Mouse (Mus musculus) kidney, embryonic 16.5 days (tissue): Measurements from ENCODE around the gene Hmga1. TPM values are rescaled to one million over a fixed set of nuclear protein-coding genes. Genes with fewer than 3 reads are reported as not detected.
A peak's percentile ranks its signal among the peaks of the same experiment; 100 is the strongest.

Experiments used
- ATAC-seq: fragments of 200-750 bp; cut with Nextera tagmentation; 2 replicates; pipeline ENCODE4 v1.8.0; 2017; ENCODE audit warnings: moderate TSS enrichment; ENCODE audit not compliant: low FRiP score, low TSS enrichment
- H3K27ac ChIP-seq: fragments of 300-500 bp; sonication (generic); 2 replicates; pipeline ENCODE4 v1.5.1; 2014; ENCODE audit warnings: low read length
- H3K27me3 ChIP-seq: fragments of 300-500 bp; sonication (generic); 2 replicates; pipeline ENCODE4 v1.6.1; 2014; ENCODE audit warnings: low read length, control low read depth, mixed read lengths; ENCODE audit not compliant: insufficient read depth
- H3K36me3 ChIP-seq: fragments of 300-500 bp; sonication (generic); 2 replicates; pipeline ENCODE4 v1.6.1; 2014; ENCODE audit warnings: low read length, control low read depth, mixed read lengths; ENCODE audit not compliant: insufficient read depth
- H3K4me1 ChIP-seq: fragments of 300-500 bp; sonication (generic); 2 replicates; pipeline ENCODE4 v1.6.1; 2014; ENCODE audit warnings: low read length, control low read depth, mixed read lengths; ENCODE audit not compliant: insufficient read depth
- H3K4me2 ChIP-seq: fragments of 300-500 bp; sonication (generic); replicated peaks from 2 replicates; pipeline ENCODE4 v1.6.1; 2014; ENCODE audit warnings: low read depth, low read length
- H3K4me3 ChIP-seq: fragments of 300-500 bp; sonication (generic); 2 replicates; pipeline ENCODE4 v1.5.1; 2014; ENCODE audit warnings: mild to moderate bottlenecking, low read length
- H3K9ac ChIP-seq: fragments of 300-500 bp; sonication (generic); replicated peaks from 2 replicates; pipeline ENCODE4 v1.6.1; 2014; ENCODE audit warnings: low read length
- H3K9me3 ChIP-seq: fragments of 300-500 bp; sonication (generic); 2 replicates; pipeline ENCODE4 v1.6.1; 2016; ENCODE audit warnings: low read length, control low read depth
- WGBS: fragments of 180-500 bp; shearing (Covaris S2); extraction: QIAGEN DNeasy Blood & Tissue Kit; methylation state at CpG from one replicate; pipeline ENCODE4 v1.1.7; 2014; 5-methylcytosine and 5-hydroxymethylcytosine counted together
- polyA plus RNA-seq: library from polyadenylated mRNA; unstranded; fragments of >200 nt; fragmentation: Nextera tagmentation; extraction: Ambion mirVana; gene quantifications from 2 replicates; pipeline ENCODE4 v1.2.1, GENCODE M21; 2015

Hmga1 gene
- 257 and 279 TPM in 2 replicates for polyA plus RNA-seq

DNA sequence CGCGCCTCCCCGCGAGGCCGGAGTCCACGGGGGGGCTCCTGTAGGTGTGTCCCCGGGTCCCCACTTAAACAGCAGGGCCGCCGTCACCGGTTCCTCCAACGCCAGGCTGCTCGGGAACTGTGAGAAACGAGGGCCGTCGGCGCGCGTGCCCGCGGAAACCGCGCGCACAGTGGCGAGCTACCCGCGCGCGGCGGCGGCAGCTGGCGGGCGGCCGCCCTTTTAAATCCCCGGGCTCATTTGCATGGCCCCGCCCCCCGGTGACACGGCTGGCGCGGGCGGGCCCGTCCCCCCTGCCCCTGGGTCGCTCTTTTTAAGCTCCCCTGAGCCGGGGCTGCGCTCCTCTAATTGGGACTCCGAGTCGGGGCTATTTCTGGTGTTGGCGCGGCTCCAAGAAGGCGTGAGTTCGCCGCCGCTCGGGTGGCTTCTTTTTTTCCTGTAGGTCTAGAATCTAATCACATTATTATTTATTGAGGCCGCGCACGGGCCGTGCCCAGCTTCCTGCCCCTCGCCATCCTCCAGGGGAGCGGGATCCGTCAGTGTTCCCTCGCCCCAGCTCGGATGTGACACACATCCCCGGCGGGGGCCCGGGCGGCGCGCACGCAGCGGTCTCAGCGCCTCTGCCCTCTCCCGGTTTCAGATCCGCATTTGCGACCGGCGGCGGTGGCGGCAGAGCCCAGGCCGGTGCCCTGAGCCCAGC is at the start of gene Hmga1:
TSS of gene Hmga1 (plus strand) at position 183 of the 697 bp plus-strand sequence.
- Histone ChIP-seq H3K4me2 (peak within 1 kb of the TSS; percentile 92), H3K36me3 (peaks cover 4% of the 10 kb centered on the region; the same call in 1 of the 2 replicates), H3K4me1 (peaks cover 47% of the 10 kb centered on the region), H3K27ac (peak within 1 kb of the TSS; percentile 96), H3K9me3 (no peaks in the 10 kb centered on the region), H3K27me3 (no peaks in the 10 kb centered on the region), H3K9ac (peak within 1 kb of the TSS; percentile 92), H3K4me3 (peak within 1 kb of the TSS; percentile 80)
- peak; percentile 74 for ATAC-seq
- under 1% methylated on average over 69 of the region's 79 CpGs for WGBS

DNA sequence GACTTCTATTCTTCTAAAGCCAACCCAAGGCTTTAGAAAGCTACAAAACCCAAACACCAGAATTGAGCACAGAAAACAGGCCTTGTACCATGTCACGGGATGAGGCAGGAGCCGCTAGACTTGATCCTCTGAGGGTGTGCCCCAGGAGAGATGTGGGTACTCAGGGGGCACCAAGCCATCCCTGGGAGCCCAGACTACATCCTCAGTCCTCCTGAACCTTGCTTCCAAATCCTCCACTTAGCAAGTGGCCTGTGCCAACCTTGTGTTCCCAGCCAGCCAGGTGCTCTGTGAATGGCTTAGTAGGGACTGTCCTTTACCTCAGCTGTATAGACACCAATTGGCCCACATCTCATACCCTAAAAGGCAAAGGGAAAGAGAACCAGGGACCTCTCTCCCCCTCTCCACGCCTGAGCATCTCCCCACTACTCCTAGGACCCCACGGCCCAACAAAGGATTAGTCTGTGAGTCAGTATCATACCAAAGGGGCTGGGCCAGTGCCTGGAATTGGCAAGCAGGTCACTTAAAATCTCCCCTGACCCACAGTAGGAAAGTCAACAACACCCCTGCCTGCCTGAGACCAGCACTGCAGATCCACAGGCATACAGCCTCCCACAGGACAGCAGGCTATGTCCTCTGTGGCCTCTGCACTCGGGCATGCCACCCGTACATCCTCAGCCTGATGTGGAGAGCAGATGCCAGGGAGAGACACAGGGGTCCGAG is 49.3 kb upstream of the Hmga1 start:
- H3K9ac ChIP-seq, result no peak overlapping the region
- H3K27ac ChIP-seq, result no peak overlapping the region
- H3K4me2 ChIP-seq, result no peak overlapping the region
- H3K9me3 ChIP-seq, result no peaks in the 10 kb centered on the region
- no peaks in the 10 kb centered on the region for H3K36me3 ChIP-seq
- peaks cover 35% of the 10 kb centered on the region for H3K4me1 ChIP-seq
- 88% methylated on average over 7 of the region's 7 CpGs for WGBS
- ATAC-seq, result no peak
- no peak overlapping the region for H3K4me3 ChIP-seq
- H3K27me3 ChIP-seq, result peaks cover 35% of the 10 kb centered on the region

DNA sequence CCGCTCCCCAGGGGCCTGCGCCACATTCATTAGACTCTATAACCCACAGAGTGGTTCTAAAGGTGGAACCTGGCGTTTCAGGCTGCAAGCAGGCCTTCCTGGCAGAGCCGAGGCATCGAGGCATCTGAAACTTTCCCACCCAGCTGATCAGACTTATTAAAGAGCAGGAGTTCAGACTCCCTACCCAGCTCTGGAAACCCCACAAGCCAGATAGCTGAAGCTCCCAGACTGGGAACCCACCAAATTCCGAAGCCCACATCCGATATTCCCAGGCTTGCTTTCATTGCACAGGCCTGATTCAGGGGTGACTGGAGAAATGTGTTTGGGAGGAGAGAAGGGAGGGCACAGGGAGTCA is 48.7 kb upstream of the Hmga1 start:
- Histone ChIP-seq H3K9me3 (no peaks in the 10 kb centered on the region), H3K27me3 (peaks cover 37% of the 10 kb centered on the region), H3K4me1 (peaks cover 35% of the 10 kb centered on the region), H3K36me3 (no peaks in the 10 kb centered on the region), H3K27ac (no peak overlapping the region), H3K4me2 (no peak overlapping the region), H3K9ac (no peak overlapping the region), H3K4me3 (no peak overlapping the region)
- ATAC-seq, result no peak
- WGBS, result 78% methylated on average over 7 of the region's 7 CpGs

DNA sequence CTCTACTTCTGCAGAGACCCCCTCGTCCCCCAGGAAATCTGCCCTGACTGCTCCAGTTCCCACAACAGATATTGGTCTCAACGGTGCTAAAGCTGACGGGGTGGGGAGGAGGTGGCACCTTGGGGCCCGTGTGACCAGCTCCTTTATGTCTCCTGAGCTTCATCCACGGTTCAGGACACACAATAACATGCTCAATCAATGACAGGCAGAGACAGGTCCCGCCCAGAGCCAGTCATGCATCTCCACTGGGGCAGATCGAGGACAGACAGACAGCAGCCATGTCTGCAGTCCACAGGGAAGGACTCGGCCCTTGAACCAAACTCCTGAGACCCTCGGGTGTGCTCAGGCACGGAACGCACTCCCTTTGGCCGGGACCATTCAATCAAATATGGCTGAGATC is 48.3 kb upstream of the Hmga1 start:
- H3K9ac ChIP-seq, result no peak overlapping the region
- no peak overlapping the region for H3K4me3 ChIP-seq
- H3K36me3 ChIP-seq, result no peaks in the 10 kb centered on the region
- 37% methylated on average over 12 of the region's 12 CpGs for WGBS
- ATAC-seq, result no peak
- no peak overlapping the region for H3K27ac ChIP-seq
- peaks cover 36% of the 10 kb centered on the region for H3K4me1 ChIP-seq
- H3K27me3 ChIP-seq, result peaks cover 37% of the 10 kb centered on the region
- no peaks in the 10 kb centered on the region for H3K9me3 ChIP-seq
- H3K4me2 ChIP-seq, result no peak overlapping the region

DNA sequence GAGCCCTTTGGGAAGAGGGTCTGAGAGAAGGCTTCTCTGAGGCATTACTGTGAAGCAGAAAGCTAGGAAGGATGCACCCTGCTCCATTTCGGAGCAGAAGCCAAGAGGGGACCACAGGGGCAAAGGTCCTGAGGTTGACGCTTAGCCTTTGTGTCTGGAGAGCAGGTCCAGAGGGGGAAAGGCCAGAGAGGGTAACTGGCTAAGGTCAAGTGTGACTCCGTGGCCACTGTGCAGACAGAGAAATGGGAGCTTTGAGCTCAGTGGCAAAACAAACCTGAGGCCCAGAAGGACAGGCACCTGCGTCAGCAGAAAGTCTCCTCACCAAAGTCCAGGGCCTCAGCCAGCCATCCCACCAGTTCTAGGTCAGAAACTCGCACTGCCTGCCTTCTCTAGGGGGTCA is 47.8 kb upstream of the Hmga1 start:
- Histone ChIP-seq H3K27ac (no peak overlapping the region), H3K9ac (no peak overlapping the region), H3K27me3 (peaks cover 40% of the 10 kb centered on the region), H3K4me2 (no peak overlapping the region), H3K9me3 (no peaks in the 10 kb centered on the region), H3K36me3 (no peaks in the 10 kb centered on the region), H3K4me3 (no peak overlapping the region), H3K4me1 (peaks cover 41% of the 10 kb centered on the region)
- WGBS, result 38% methylated on average over 5 of the region's 5 CpGs
- ATAC-seq, result no peak

DNA sequence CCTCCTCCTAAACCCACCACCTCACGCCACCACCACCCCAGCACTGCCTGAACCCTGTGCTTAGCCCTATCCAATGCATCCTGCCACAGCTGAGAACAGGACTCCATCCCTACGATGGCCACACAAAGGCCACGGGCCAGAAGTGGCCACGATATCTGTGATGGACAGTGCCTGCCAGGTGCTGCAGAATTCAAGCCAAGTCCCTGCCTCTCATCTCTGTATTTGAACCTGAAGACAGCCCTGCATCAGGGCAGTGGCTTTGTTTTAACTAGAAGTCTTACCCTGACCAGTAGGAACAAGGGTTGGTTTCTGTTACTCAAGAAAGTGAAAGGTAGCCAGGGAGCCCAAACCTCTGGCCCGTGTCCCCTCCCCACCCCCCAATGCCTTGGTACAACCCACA is 47.2 kb upstream of the Hmga1 start:
- Histone ChIP-seq H3K4me1 (peaks cover 45% of the 10 kb centered on the region), H3K27ac (no peak overlapping the region), H3K36me3 (no peaks in the 10 kb centered on the region), H3K9ac (no peak overlapping the region), H3K4me3 (no peak overlapping the region), H3K4me2 (no peak overlapping the region), H3K27me3 (peaks cover 45% of the 10 kb centered on the region), H3K9me3 (no peaks in the 10 kb centered on the region)
- 83% methylated on average over 5 of the region's 5 CpGs for WGBS
- no peak for ATAC-seq

DNA sequence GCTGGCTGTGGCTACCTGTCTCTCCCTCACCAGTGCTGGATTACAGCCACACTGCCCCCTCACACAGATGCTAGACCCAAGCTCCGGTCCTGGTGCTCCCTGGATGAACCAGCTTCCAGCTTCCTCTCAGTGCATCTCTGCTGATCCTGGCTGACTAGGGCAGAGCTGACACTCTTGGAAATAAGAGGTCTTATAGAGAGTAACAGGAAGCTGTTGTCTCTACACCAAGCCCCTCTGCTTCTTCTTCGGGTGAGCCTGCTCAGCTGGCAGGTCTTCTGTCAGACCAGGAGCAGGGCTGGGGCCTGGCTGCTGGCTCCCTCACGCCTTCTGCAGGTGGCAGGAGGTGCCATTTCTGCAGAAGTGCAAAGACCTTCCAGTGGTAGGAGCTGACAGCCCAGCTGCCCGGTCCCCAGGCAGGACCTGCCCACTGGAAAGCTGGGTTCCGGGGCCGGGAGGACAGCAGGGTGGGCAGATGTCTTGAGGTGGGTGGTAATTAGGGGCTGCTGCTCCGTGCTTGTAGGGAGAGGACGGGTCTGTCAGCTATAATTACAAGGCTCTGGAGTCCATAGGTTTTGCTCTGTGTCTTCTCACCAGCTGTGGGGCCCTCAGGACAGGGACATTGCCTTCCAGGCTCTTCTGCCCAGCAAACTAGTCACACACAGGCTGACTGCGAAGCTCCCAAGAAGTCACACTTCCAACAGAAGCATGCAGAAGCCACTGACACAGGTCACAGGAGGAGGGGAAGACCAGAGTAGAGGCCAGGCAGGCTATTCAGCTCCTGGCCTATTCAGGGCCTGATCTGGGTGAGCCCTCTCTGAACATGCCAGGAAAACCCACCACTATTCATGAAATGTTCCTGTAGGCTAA is 45.8 kb upstream of the Hmga1 start:
- no peak for ATAC-seq
- H3K9me3 ChIP-seq, result no peaks in the 10 kb centered on the region
- 61% methylated on average over 9 of the region's 9 CpGs for WGBS
- H3K4me2 ChIP-seq, result no peak overlapping the region
- peaks cover 60% of the 10 kb centered on the region for H3K27me3 ChIP-seq
- H3K4me1 ChIP-seq, result peaks cover 36% of the 10 kb centered on the region
- H3K4me3 ChIP-seq, result no peak overlapping the region
- no peaks in the 10 kb centered on the region for H3K36me3 ChIP-seq
- no peak overlapping the region for H3K27ac ChIP-seq
- H3K9ac ChIP-seq, result no peak overlapping the region

DNA sequence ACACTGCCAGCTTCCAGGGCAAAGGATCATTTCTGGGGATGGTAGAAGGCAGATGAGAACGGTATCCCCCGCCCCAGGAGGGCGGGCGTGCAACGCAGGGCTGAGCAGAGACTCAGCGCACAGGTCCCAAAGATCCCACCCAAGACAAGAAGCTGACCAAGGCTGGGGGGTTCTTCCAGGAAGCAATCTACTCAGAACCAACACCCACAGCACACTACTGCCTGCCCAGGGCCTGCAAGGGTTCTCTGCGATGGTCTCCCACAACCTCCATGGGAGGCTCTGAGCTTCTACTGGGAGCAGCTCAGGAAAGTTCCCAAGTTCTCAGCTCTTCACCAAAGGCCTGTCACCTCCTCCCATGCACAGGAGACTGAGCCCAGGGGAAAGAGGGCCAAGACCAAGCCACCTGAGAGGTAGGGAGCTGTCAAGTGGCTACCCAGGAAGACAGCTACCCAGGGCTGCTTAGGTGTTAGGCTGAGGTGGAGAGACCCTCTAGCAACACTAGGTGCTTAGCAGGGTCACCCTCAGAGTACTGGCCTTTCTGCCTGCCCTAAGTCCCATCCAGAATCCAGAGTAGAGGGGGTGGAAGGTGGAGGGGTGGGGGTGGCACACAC is 45.1 kb upstream of the Hmga1 start:
- Histone ChIP-seq H3K9me3 (no peaks in the 10 kb centered on the region), H3K36me3 (no peaks in the 10 kb centered on the region), H3K27ac (no peak overlapping the region), H3K4me3 (no peak overlapping the region), H3K27me3 (peaks cover 66% of the 10 kb centered on the region), H3K9ac (no peak overlapping the region), H3K4me2 (no peak overlapping the region), H3K4me1 (peaks cover 29% of the 10 kb centered on the region)
- no peak for ATAC-seq
- 92% methylated on average over 7 of the region's 7 CpGs for WGBS

DNA sequence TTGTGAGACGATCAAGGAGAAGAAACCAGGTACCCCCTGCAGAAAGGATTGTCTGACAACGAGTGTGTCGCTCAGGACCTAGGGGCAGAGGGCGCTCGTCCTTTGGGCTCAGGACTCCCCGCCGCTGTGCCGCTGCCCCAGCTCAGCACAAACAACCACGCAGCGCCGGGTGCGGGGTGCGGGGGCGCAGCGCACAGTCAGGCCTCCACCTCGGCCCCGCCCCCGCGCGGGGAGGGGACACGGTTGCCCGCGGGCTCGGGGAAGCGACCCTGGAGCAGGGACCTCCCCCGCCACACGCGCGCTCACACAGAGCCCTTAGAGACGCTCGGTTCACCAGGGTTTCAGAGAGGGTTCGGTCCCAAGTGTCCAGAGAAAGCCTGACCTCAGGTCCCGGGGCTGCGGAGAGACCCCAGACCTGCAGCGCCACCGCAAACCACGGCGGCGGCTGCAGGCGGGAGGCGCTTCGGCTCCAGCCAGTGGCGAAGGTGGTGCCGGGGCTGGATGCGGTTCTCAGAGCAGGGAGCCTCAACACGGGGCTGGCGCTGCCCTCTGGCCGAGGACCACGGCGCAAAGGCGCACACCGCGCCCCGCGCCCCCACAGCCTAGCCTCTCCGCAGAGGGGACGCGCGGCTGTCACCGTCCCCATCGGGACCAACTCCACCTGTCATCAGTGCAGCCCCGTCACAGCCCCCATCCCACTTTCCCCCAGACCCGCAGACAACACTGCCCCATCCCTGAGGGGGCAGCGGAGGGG is 44.3 kb upstream of the Hmga1 start:
- H3K27me3 ChIP-seq, result peaks cover 68% of the 10 kb centered on the region
- no peaks in the 10 kb centered on the region for H3K9me3 ChIP-seq
- peak overlapping the region; percentile 59 for H3K4me3 ChIP-seq
- H3K4me1 ChIP-seq, result peaks cover 25% of the 10 kb centered on the region
- no peak overlapping the region for H3K27ac ChIP-seq
- peak overlapping the region; percentile 100 for H3K4me2 ChIP-seq
- peak overlapping the region; percentile 68 for H3K9ac ChIP-seq
- peak; percentile 24; the same call in 1 of the 2 replicates for ATAC-seq
- H3K36me3 ChIP-seq, result no peaks in the 10 kb centered on the region
- WGBS, result 1% methylated on average over 58 of the region's 64 CpGs
